27 mouse cellular contexts compared by ENCODE assay signal in genomic region chrX:38445705-38446104, GRCm38 (mm10). TPM values are rescaled to one million over a fixed set of nuclear protein-coding genes. Genes with fewer than 3 reads are reported as not detected.
A peak's percentile ranks its signal among the peaks of the same experiment; 100 is the strongest.
DNase-seq lines count a peak whose midpoint lies in the region; ATAC-seq and TF ChIP-seq lines count a peak whose summit lies in the region.
"Had no signal": no experiment of that assay in that cellular context is flagged by ENCODE, and none has a peak within 500 bp of the region (broad histone marks: within the 10 kb centered on the region; RNA-seq: fewer than 3 reads in every experiment).

No protein-coding gene starts in this region.

- no peaks in the 10 kb centered on the region for H3K9me3 ChIP-seq in intestine, embryonic 16.5 days (ENCODE audit: control insufficient read depth, low read length)
- no peaks in the 10 kb centered on the region for H3K9me3 ChIP-seq in intestine, postnatal 0 days (ENCODE audit: control insufficient read depth)
- H3K9me3 ChIP-seq in stomach, embryonic 16.5 days (replicated peaks; ENCODE audit: control insufficient read depth, low read length) = no peaks in the 10 kb centered on the region
- H3K9me3 ChIP-seq: embryonic facial prominence, embryonic 10.5 days; embryonic facial prominence, embryonic 13.5 days; forebrain, embryonic 12.5 days; forebrain, embryonic 15.5 days; heart, embryonic 12.5 days; heart, embryonic 15.5 days; hindbrain, embryonic 10.5 days; hindbrain, embryonic 13.5 days had no signal

- peak; percentile 35 for DNase-seq in lung, postnatal 25 days (ENCODE audit: low spot score)
- no peak for DNase-seq in lung, adult 2 months
- DNase-seq in testis, postnatal 10 days (ENCODE audit: low spot score) = no peak
- DNase-seq: adrenal gland, adult 2 months; adrenal gland, postnatal 14 days; cerebellum, adult 11-12 months; cerebellum, adult 8-10 months; cerebellum, postnatal 10 days; cerebellum, postnatal 36 days; embryo, embryonic 11 days; gastrocnemius, postnatal 25 days; heart, adult 18-20 months; heart, postnatal 10 days; heart, postnatal 36 days had no signal

- WGBS in intestine, embryonic 16.5 days = 70% methylated on average over 1 of the region's 1 CpGs
- WGBS in intestine, postnatal 0 days = 65% methylated on average over 1 of the region's 1 CpGs
- 69% methylated on average over 1 of the region's 1 CpGs for WGBS in lung, adult 2 months
- 80% methylated on average over 1 of the region's 1 CpGs for WGBS in stomach, embryonic 16.5 days

- 0 out of 2 replicates have a peak, but pooled peaks cover 3% of the 10 kb centered on the region for H3K36me3 ChIP-seq in intestine, embryonic 16.5 days (ENCODE audit: control insufficient read depth, insufficient read depth, low read length)
- H3K36me3 ChIP-seq in intestine, postnatal 0 days (ENCODE audit: control insufficient read depth, insufficient read depth) = peaks cover 5% of the 10 kb centered on the region; the same call in 1 of the 2 replicates
- H3K36me3 ChIP-seq in stomach, embryonic 16.5 days (ENCODE audit: control insufficient read depth, insufficient read depth, low read length) = peaks cover 6% of the 10 kb centered on the region; the same call in 1 of the 2 replicates

- no peaks in the 10 kb centered on the region for H3K4me1 ChIP-seq in intestine, embryonic 16.5 days (ENCODE audit: control insufficient read depth, insufficient read depth, low read length)
- H3K4me1 ChIP-seq in intestine, postnatal 0 days (replicated peaks; ENCODE audit: control insufficient read depth, insufficient read depth, low read length) = no peaks in the 10 kb centered on the region
- no peaks in the 10 kb centered on the region; the same call in 1 of the 2 replicates for H3K4me1 ChIP-seq in lung, adult 2 months (ENCODE audit: control insufficient read depth, insufficient read depth, low read length)
- no peaks in the 10 kb centered on the region for H3K4me1 ChIP-seq in stomach, embryonic 16.5 days (ENCODE audit: control insufficient read depth, insufficient read depth, low read length)
- H3K4me1 ChIP-seq: embryonic facial prominence, embryonic 10.5 days; embryonic facial prominence, embryonic 13.5 days; forebrain, embryonic 12.5 days; forebrain, embryonic 15.5 days; heart, embryonic 12.5 days; heart, embryonic 15.5 days; hindbrain, embryonic 10.5 days; hindbrain, embryonic 13.5 days had no signal

- no peak overlapping the region for H3K27ac ChIP-seq in intestine, embryonic 16.5 days (ENCODE audit: low read length)
- no peak overlapping the region for H3K27ac ChIP-seq in intestine, postnatal 0 days (ENCODE audit: low read depth, low read length)
- H3K27ac ChIP-seq in stomach, embryonic 16.5 days (ENCODE audit: low read length) = peak overlapping the region; percentile 13; the same call in 1 of the 2 replicates
- H3K27ac ChIP-seq: embryonic facial prominence, embryonic 10.5 days; embryonic facial prominence, embryonic 13.5 days; forebrain, embryonic 12.5 days; forebrain, embryonic 15.5 days; heart, embryonic 15.5 days; hindbrain, embryonic 10.5 days; hindbrain, embryonic 13.5 days had no signal

- H3K4me3 ChIP-seq in intestine, embryonic 16.5 days (ENCODE audit: low read length) = no peak overlapping the region
- no peak overlapping the region for H3K4me3 ChIP-seq in intestine, postnatal 0 days (ENCODE audit: low read depth, low read length)
- no peak overlapping the region for H3K4me3 ChIP-seq in lung, adult 2 months (replicated peaks; ENCODE audit: extremely low read depth, low read depth, low read length)
- H3K4me3 ChIP-seq in stomach, embryonic 16.5 days (replicated peaks; ENCODE audit: low read length) = no peak overlapping the region
- H3K4me3 ChIP-seq: embryonic facial prominence, embryonic 10.5 days; embryonic facial prominence, embryonic 13.5 days; erythroblast, embryonic 14.5 days; forebrain, embryonic 12.5 days; forebrain, embryonic 15.5 days; heart, embryonic 12.5 days; heart, embryonic 15.5 days; hindbrain, embryonic 10.5 days; hindbrain, embryonic 13.5 days had no signal

- H3K9ac ChIP-seq in intestine, embryonic 16.5 days (ENCODE audit: low read depth, low read length) = no peak overlapping the region
- no peak overlapping the region for H3K9ac ChIP-seq in intestine, postnatal 0 days (ENCODE audit: low read depth, low read length)
- no peak overlapping the region for H3K9ac ChIP-seq in stomach, embryonic 16.5 days (ENCODE audit: low read length)
- H3K9ac ChIP-seq: embryonic facial prominence, embryonic 13.5 days; forebrain, embryonic 12.5 days; forebrain, embryonic 15.5 days; heart, embryonic 12.5 days; heart, embryonic 15.5 days; hindbrain, embryonic 13.5 days had no signal

- TF ChIP-seq CTCF in intestine, postnatal 0 days (IDR thresholded peaks at IDR 0.05; ENCODE audit: low read depth) = no peak
- TF ChIP-seq CTCF in lung, adult 2 months (IDR thresholded peaks at IDR 0.05; ENCODE audit: insufficient read depth, low read length) = no peak

- H3K27me3 ChIP-seq in intestine, embryonic 16.5 days (replicated peaks; ENCODE audit: control insufficient read depth, insufficient read depth, low read length) = no peaks in the 10 kb centered on the region
- no peaks in the 10 kb centered on the region for H3K27me3 ChIP-seq in intestine, postnatal 0 days (replicated peaks; ENCODE audit: control insufficient read depth, insufficient read depth, low read length)
- no peaks in the 10 kb centered on the region for H3K27me3 ChIP-seq in stomach, embryonic 16.5 days (ENCODE audit: control insufficient read depth, insufficient read depth, low read length)
- H3K27me3 ChIP-seq: embryonic facial prominence, embryonic 13.5 days; forebrain, embryonic 12.5 days; forebrain, embryonic 15.5 days; heart, embryonic 12.5 days; heart, embryonic 15.5 days; hindbrain, embryonic 13.5 days had no signal

- no peak overlapping the region for H3K4me2 ChIP-seq in intestine, embryonic 16.5 days (ENCODE audit: low read depth, low read length)
- H3K4me2 ChIP-seq in intestine, postnatal 0 days (replicated peaks; ENCODE audit: low read depth) = no peak overlapping the region
- no peak overlapping the region for H3K4me2 ChIP-seq in stomach, embryonic 16.5 days (ENCODE audit: low read depth, low read length)
- H3K4me2 ChIP-seq: embryonic facial prominence, embryonic 13.5 days; forebrain, embryonic 12.5 days; forebrain, embryonic 15.5 days; heart, embryonic 12.5 days; heart, embryonic 15.5 days; hindbrain, embryonic 13.5 days had no signal

- TF ChIP-seq POLR2A in lung, adult 2 months (IDR thresholded peaks at IDR 0.05; ENCODE audit: borderline replicate concordance, extremely low read depth, low read depth, low read length) = no peak

- ATAC-seq in intestine, embryonic 16.5 days = peak; percentile 55
- no peak for ATAC-seq in intestine, postnatal 0 days
- ATAC-seq in stomach, embryonic 16.5 days (ENCODE audit: insufficient read depth, low FRiP score) = no peak
- ATAC-seq: forebrain, embryonic 15.5 days; hindbrain, embryonic 16.5 days had no signal

RNA-seq across cellular contexts. Expression of gene Lamp2, which starts 10.5 kb away (rescaled TPM):
- polyA plus RNA-seq in intestine, embryonic 16.5 days (2015; fragmentation: Nextera tagmentation; extraction: Ambion mirVana) = 172 and 203 TPM in 2 replicates
- 329 and 355 TPM in 2 replicates for polyA plus RNA-seq in intestine, postnatal 0 days (2015; fragmentation: Nextera tagmentation; extraction: Ambion mirVana)
- polyA plus RNA-seq in lung, adult 2 months (2012; rRNA removed) = 68.0 and 85.8 TPM in 2 replicates
- polyA plus RNA-seq in stomach, embryonic 16.5 days (2015; fragmentation: Nextera tagmentation; extraction: Ambion mirVana) = 182 and 184 TPM in 2 replicates
